Mouse (Mus musculus) forebrain, embryonic 15.5 days (tissue): Measurements from ENCODE around the gene Kcnd1. TPM values are rescaled to one million over a fixed set of nuclear protein-coding genes. Genes with fewer than 3 reads are reported as not detected.
A peak's percentile ranks its signal among the peaks of the same experiment; 100 is the strongest.

Source experiments
- ATAC-seq: fragments of 200-750 bp; cut with Nextera tagmentation; replicated peaks from 2 replicates; pipeline ENCODE4 v1.8.0; 2017; ENCODE audit warnings: mild to moderate bottlenecking, moderate TSS enrichment, moderate library complexity
- H3K27ac ChIP-seq: fragments of 300-500 bp; sonication (generic); replicated peaks from 2 replicates; pipeline ENCODE4 v1.5.1; 2015; ENCODE audit warnings: mild to moderate bottlenecking, inconsistent platforms
- H3K27me3 ChIP-seq: fragments of 300-500 bp; sonication (generic); 2 replicates; pipeline ENCODE4 v1.6.1; 2015; ENCODE audit warnings: inconsistent platforms
- H3K36me3 ChIP-seq: fragments of 300-500 bp; sonication (generic); 2 replicates; pipeline ENCODE4 v1.6.1; 2015; ENCODE audit warnings: mild to moderate bottlenecking, inconsistent platforms
- H3K4me1 ChIP-seq: fragments of 300-500 bp; sonication (generic); 2 replicates; pipeline ENCODE4 v1.6.1; 2015; ENCODE audit warnings: inconsistent platforms
- H3K4me2 ChIP-seq: fragments of 300-500 bp; sonication (generic); replicated peaks from 2 replicates; pipeline ENCODE4 v1.6.1; 2015; ENCODE audit warnings: mild to moderate bottlenecking, inconsistent platforms
- H3K4me3 ChIP-seq: fragments of 300-500 bp; sonication (generic); 2 replicates; pipeline ENCODE4 v1.5.1; 2015; ENCODE audit warnings: mild to moderate bottlenecking, inconsistent platforms
- H3K9ac ChIP-seq: fragments of 300-500 bp; sonication (generic); replicated peaks from 2 replicates; pipeline ENCODE4 v1.6.1; 2015; ENCODE audit warnings: mild to moderate bottlenecking, inconsistent platforms
- H3K9me3 ChIP-seq: fragments of 300-500 bp; sonication (generic); 2 replicates; pipeline ENCODE4 v1.6.1; 2016; ENCODE audit warnings: inconsistent platforms
- WGBS: fragments of 180-500 bp; shearing (Covaris S2); methylation state at CpG from one replicate; pipeline ENCODE4 v1.1.7; 2015; ENCODE audit warnings: mixed read lengths; 5-methylcytosine and 5-hydroxymethylcytosine counted together
- polyA plus RNA-seq: library from polyadenylated mRNA; unstranded; fragments of >200 nt; fragmentation: Nextera tagmentation; extraction: Ambion mirVana; gene quantifications from 2 replicates; pipeline ENCODE4 v1.2.1, GENCODE M21; 2015

Kcnd1 gene
- polyA plus RNA-seq, 1 experiment from 2014 or later = 2.8 TPM

- H3K27me3 ChIP-seq = no peaks in the 10 kb centered on the region
- no peaks in the 10 kb centered on the region for H3K9me3 ChIP-seq
- 81% methylated on average over 3 of the region's 3 CpGs for WGBS
- no peak overlapping the region for H3K27ac ChIP-seq
- no peak for ATAC-seq
- H3K4me1 ChIP-seq = no peaks in the 10 kb centered on the region
- H3K36me3 ChIP-seq = peaks cover 2% of the 10 kb centered on the region; the same call in 1 of the 2 replicates
- H3K9ac ChIP-seq = no peak overlapping the region
- H3K4me3 ChIP-seq = no peak overlapping the region
- no peak overlapping the region for H3K4me2 ChIP-seq
Measured at GRCm38 (mm10) chrX:7864551-7864950, 42.5 kb downstream of the Kcnd1 start.

DNA sequence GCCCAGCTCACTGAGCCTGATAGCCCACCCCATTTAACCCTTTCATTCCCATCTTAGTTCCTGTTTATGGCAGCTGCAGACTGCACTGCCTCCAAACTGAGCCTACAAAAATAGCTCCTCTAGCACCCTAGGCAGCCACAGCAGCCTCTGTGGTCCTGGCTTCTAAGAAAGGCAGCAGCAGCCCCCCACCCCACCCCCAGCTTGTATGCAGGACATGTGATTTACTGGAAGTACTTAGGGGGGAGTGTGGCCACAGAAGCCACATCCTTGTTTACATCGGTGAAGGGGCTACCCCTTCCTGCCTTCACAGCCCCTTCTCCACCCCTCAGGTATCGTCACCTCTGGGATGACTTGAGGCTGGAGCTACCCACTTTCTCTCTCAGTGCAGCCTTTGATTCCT is 43.3 kb downstream of the Kcnd1 start:
- Histone ChIP-seq H3K9ac (no peak overlapping the region), H3K4me3 (no peak overlapping the region), H3K4me2 (no peak overlapping the region), H3K36me3 (no peaks in the 10 kb centered on the region), H3K9me3 (no peaks in the 10 kb centered on the region), H3K27ac (no peak overlapping the region), H3K27me3 (no peaks in the 10 kb centered on the region), H3K4me1 (no peaks in the 10 kb centered on the region)
- 72% methylated on average over 2 of the region's 2 CpGs for WGBS
- no peak for ATAC-seq

GRCm38 (mm10) chrX:7865786-7866185 is 43.7 kb downstream of the Kcnd1 start:
- Histone ChIP-seq H3K9me3 (no peaks in the 10 kb centered on the region), H3K27ac (no peak overlapping the region), H3K27me3 (no peaks in the 10 kb centered on the region), H3K4me3 (no peak overlapping the region), H3K4me1 (no peaks in the 10 kb centered on the region), H3K36me3 (no peaks in the 10 kb centered on the region), H3K9ac (no peak overlapping the region), H3K4me2 (no peak overlapping the region)
- WGBS = 67% methylated on average over 2 of the region's 2 CpGs
- ATAC-seq = no peak

- ATAC-seq = no peak
- WGBS = 90% methylated on average over 1 of the region's 1 CpGs
Measured at GRCm38 (mm10) chrX:7867141-7867540, 45.1 kb downstream of the Kcnd1 start.

GRCm38 (mm10) chrX:7868506-7868905 is 46.4 kb downstream of the Kcnd1 start:
- Histone ChIP-seq H3K4me1 (no peaks in the 10 kb centered on the region), H3K4me2 (no peak overlapping the region), H3K9ac (no peak overlapping the region), H3K9me3 (no peaks in the 10 kb centered on the region), H3K27me3 (no peaks in the 10 kb centered on the region), H3K27ac (no peak overlapping the region), H3K4me3 (no peak overlapping the region), H3K36me3 (0 out of 2 replicates have a peak, but pooled peaks cover 3% of the 10 kb centered on the region)
- 47% methylated on average over 2 of the region's 2 CpGs for WGBS
- no peak for ATAC-seq

More at GRCm38 (mm10) chrX:7867141-7867540, 45.1 kb downstream of the Kcnd1 start:
- Histone ChIP-seq H3K9ac (no peak overlapping the region), H3K4me2 (no peak overlapping the region), H3K36me3 (no peaks in the 10 kb centered on the region), H3K4me1 (no peaks in the 10 kb centered on the region), H3K9me3 (no peaks in the 10 kb centered on the region), H3K27ac (no peak overlapping the region), H3K27me3 (no peaks in the 10 kb centered on the region), H3K4me3 (no peak overlapping the region)

DNA sequence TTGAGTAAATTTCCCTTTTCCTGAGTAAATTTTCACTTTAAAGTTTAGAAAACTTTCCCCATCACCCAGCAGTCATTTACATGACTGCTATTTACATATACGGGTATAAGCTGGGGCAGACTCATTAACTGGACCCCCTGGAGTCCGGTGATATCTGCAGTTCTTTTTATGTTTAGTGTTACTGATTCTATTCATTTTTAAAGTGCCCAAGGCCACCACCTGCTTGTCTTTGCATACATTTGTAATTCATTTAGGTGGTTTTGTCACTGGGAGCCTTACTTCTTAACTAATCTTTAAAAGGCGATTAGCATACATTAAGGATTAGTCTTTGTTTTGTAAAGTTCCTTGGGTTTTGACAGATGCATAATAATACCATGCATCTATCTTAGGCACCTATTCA is 47.7 kb downstream of the Kcnd1 start:
- Histone ChIP-seq H3K9me3 (no peaks in the 10 kb centered on the region), H3K4me3 (no peak overlapping the region), H3K36me3 (0 out of 2 replicates have a peak, but pooled peaks cover 5% of the 10 kb centered on the region), H3K9ac (no peak overlapping the region), H3K4me2 (no peak overlapping the region), H3K27ac (no peak overlapping the region), H3K27me3 (no peaks in the 10 kb centered on the region), H3K4me1 (no peaks in the 10 kb centered on the region)
- WGBS = 18% methylated on average over 3 of the region's 3 CpGs
- ATAC-seq = no peak

- WGBS = 11% methylated on average over 38 of the region's 38 CpGs
- Histone ChIP-seq H3K27ac (peak within 1 kb of the TSS; percentile 56), H3K4me2 (peak within 1 kb of the TSS; percentile 91), H3K4me1 (peaks cover 19% of the 10 kb centered on the region), H3K9me3 (no peaks in the 10 kb centered on the region), H3K9ac (peak within 1 kb of the TSS; percentile 54), H3K4me3 (peak within 1 kb of the TSS; percentile 53), H3K36me3 (0 out of 2 replicates have a peak, but pooled peaks cover 5% of the 10 kb centered on the region), H3K27me3 (no peaks in the 10 kb centered on the region)
- peak; percentile 91 for ATAC-seq
Measured at GRCm38 (mm10) chrX:7878007-7878419, 55.9 kb downstream of the Kcnd1 start, which contains the start of gene Pim2. Pim2 (plus strand) TSS chrX:7878262.

DNA sequence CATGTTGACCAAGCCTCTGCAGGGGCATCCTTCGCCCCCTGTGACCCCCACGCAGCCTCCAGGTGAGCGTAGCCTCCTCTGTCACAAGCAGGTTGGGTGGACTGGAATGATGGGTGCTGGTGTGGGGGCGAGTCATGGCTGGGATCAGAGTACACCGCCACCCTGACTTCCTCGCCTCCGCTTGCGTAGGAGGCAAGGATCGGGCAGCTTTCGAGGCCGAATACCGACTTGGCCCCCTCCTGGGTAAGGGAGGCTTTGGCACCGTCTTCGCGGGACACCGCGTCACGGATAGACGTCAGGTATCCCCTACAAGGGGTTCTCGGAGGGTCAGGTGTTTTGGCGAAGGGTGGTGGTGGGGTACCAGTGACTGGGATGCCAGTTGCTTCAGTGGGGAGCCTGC is 56.4 kb downstream of the Kcnd1 start:
- no peaks in the 10 kb centered on the region for H3K9me3 ChIP-seq
- H3K4me1 ChIP-seq = peaks cover 19% of the 10 kb centered on the region
- H3K36me3 ChIP-seq = 0 out of 2 replicates have a peak, but pooled peaks cover 1% of the 10 kb centered on the region
- ATAC-seq = peak; percentile 31; the same call in 1 of the 2 replicates
- H3K4me2 ChIP-seq = peak overlapping the region; percentile 91
- H3K27ac ChIP-seq = peak overlapping the region; percentile 56
- peak overlapping the region; percentile 54 for H3K9ac ChIP-seq
- peak overlapping the region; percentile 53 for H3K4me3 ChIP-seq
- 24% methylated on average over 21 of the region's 21 CpGs for WGBS
- no peaks in the 10 kb centered on the region for H3K27me3 ChIP-seq

DNA sequence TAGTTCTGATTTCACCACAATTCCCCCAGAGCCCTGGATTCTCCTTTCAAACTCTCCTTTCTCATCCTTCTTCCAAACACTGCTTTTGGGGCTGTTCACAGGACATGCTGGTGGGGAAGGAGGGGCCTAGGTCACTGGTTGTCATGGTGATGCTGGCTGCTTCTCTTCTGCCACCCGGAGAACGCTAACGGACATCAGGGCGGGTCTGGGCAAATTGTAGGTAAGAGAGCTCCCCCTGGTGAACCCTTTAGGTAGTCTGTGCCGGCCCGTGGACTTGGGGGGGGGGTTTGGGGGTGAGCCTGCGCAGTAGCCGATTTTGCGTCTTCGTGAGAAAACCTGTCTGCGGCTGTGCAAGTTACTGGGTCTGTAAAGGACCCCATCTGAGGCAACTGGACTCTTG is 57.7 kb downstream of the Kcnd1 start:
- ATAC-seq = peak; percentile 41
- H3K9me3 ChIP-seq = no peaks in the 10 kb centered on the region
- H3K4me2 ChIP-seq = peak overlapping the region; percentile 91
- H3K4me1 ChIP-seq = peaks cover 21% of the 10 kb centered on the region
- no peaks in the 10 kb centered on the region for H3K36me3 ChIP-seq
- peak overlapping the region; percentile 53 for H3K4me3 ChIP-seq
- H3K27me3 ChIP-seq = no peaks in the 10 kb centered on the region
- WGBS = 14% methylated on average over 11 of the region's 11 CpGs
- no peak overlapping the region for H3K27ac ChIP-seq
- H3K9ac ChIP-seq = peak overlapping the region; percentile 20; the same call in 1 of the 2 replicates

DNA sequence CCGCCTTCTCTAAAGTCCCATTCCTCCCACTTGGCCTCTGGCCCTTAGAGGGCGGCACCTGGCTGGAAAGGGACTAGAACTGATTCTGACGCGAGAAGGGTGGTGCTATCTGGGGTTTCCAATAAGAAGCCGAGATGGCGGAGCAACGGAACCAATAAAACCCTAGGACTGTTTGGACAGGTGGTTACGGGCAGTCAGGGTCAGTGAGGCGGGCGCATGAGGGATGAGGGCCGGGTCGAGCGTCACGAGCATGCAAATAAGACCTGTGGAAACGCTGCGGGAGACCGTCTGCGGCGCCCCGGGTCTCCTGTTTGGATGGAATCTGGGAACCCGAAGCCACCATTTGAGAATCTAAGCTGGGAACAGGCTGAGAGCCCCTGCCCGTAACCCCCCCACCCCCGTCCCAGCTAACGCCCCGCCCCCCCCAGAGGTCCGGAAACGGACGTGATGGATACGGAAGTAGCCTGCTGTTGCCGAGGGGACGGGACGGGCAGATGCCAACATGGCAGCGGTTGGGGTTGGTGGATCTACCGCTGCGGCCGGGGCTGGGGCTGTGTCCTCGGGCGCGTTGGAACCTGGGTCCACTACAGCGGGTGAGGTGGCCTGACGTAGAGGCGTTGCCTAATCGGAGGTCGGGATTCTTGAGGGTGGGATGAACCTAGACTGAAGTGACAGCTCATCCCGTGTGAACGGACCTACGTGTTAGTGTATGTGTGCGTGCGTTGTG is 61.9 kb downstream of the Kcnd1 start, which contains the start of gene Slc35a2:
TSS of gene Slc35a2 (plus strand) at position 188 of the 727 bp plus-strand sequence.
- H3K27me3 ChIP-seq = no peaks in the 10 kb centered on the region
- H3K36me3 ChIP-seq = no peaks in the 10 kb centered on the region
- H3K4me1 ChIP-seq = peaks cover 18% of the 10 kb centered on the region
- WGBS = 16% methylated on average over 49 of the region's 49 CpGs
- no peaks in the 10 kb centered on the region for H3K9me3 ChIP-seq
- ATAC-seq = peak; percentile 83
- peak within 1 kb of the TSS; percentile 63 for H3K4me3 ChIP-seq
- H3K27ac ChIP-seq = peak within 1 kb of the TSS; percentile 86
- H3K9ac ChIP-seq = peak within 1 kb of the TSS; percentile 48
- peak within 1 kb of the TSS; percentile 50 for H3K4me2 ChIP-seq
